ENCODE assay signal across 20 mouse cellular contexts in genomic region chr7:115864411-115864810, GRCm38 (mm10).
A peak's percentile ranks its signal among the peaks of the same experiment; 100 is the strongest.
DNase-seq lines count a peak whose midpoint lies in the region; ATAC-seq and TF ChIP-seq lines count a peak whose summit lies in the region.
"Had no signal": no experiment of that assay in that cellular context is flagged by ENCODE, and none has a peak within 500 bp of the region (broad histone marks: within the 10 kb centered on the region; RNA-seq: fewer than 3 reads in every experiment).

No protein-coding gene starts in this region.

- DNase-seq in forebrain, embryonic 10.5 days (ENCODE audit: extremely low spot score, low spot score) = no peak
- no peak for DNase-seq in forebrain, postnatal 0 days
- peak; percentile 21 for DNase-seq in liver, adult 2 months (ENCODE audit: extremely low read depth, low read depth, low spot score)
- DNase-seq in liver, postnatal 0 days = no peak
- DNase-seq in ES-E14 (ENCODE audit: low read depth, low spot score) = no peak
- peak; percentile 57 for DNase-seq in large intestine, adult 2 months (ENCODE audit: low read depth, low spot score)
- no peak for DNase-seq in spleen, postnatal 10 days (ENCODE audit: low spot score in 2 of 2)
- DNase-seq in layer of hippocampus, adult 2 months (ENCODE audit: low spot score in 2 of 2) = no peak
- DNase-seq: adrenal gland, postnatal 36 days; cerebellum, adult 18-20 months; cerebellum, postnatal 36 days; heart, postnatal 14 days; kidney, adult 11 months; kidney, postnatal 25 days; lung, postnatal 10 days; thymus, postnatal 14 days had no signal

- no peaks in the 10 kb centered on the region for H3K27me3 ChIP-seq in forebrain, embryonic 10.5 days (ENCODE audit: poor library complexity, severe bottlenecking)
- no peaks in the 10 kb centered on the region for H3K27me3 ChIP-seq in forebrain, postnatal 0 days (ENCODE audit: insufficient read depth, low read length)
- H3K27me3 ChIP-seq in liver, adult 2 months (ENCODE audit: control insufficient read depth, insufficient read depth, low read length) = no peaks in the 10 kb centered on the region
- no peaks in the 10 kb centered on the region for H3K27me3 ChIP-seq in liver, postnatal 0 days (ENCODE audit: insufficient read depth, low read length)
- H3K27me3 ChIP-seq: heart, embryonic 12.5 days; liver, embryonic 12.5 days had no signal

- peak overlapping the region; percentile 87 for H3K27ac ChIP-seq in forebrain, embryonic 10.5 days
- H3K27ac ChIP-seq in forebrain, postnatal 0 days (ENCODE audit: low read depth, low read length) = no peak overlapping the region
- H3K27ac ChIP-seq in liver, adult 2 months (replicated peaks; ENCODE audit: insufficient read depth, low read depth, low read length) = no peak overlapping the region
- H3K27ac ChIP-seq in liver, postnatal 0 days (ENCODE audit: low read depth) = no peak overlapping the region
- no peak overlapping the region for H3K27ac ChIP-seq in ES-E14 (ENCODE audit: insufficient read depth, low read depth, low read length, poor library complexity, severe bottlenecking)
- H3K27ac ChIP-seq in layer of hippocampus, adult 2 months = no peak overlapping the region
- H3K27ac ChIP-seq: hindbrain, embryonic 14.5 days; liver, embryonic 12.5 days had no signal

- 23% methylated on average over 2 of the region's 2 CpGs for WGBS in forebrain, embryonic 10.5 days
- WGBS in forebrain, postnatal 0 days = 21% methylated on average over 2 of the region's 2 CpGs
- WGBS in liver, adult 2 months = 36% methylated on average over 2 of the region's 2 CpGs
- WGBS in liver, postnatal 0 days (ENCODE audit: insufficient replicate concordance) = 43% methylated on average over 2 of the region's 2 CpGs
- 16% methylated on average over 2 of the region's 2 CpGs for WGBS in large intestine, adult 2 months

- no peak for TF ChIP-seq CTCF in forebrain, postnatal 0 days (IDR thresholded peaks at IDR 0.05; ENCODE audit: low read depth)
- no peak for TF ChIP-seq CTCF in liver, adult 2 months (IDR thresholded peaks at IDR 0.05; ENCODE audit: low read depth, low read length)
- no peak for TF ChIP-seq CTCF in liver, postnatal 0 days (IDR thresholded peaks at IDR 0.05; ENCODE audit: low read depth)
- no peak for TF ChIP-seq CTCF in layer of hippocampus, adult 2 months (conservative IDR thresholded peaks at IDR 0.05)

- H3K4me2 ChIP-seq in forebrain, postnatal 0 days (ENCODE audit: low read depth) = no peak overlapping the region
- H3K4me2 ChIP-seq in liver, postnatal 0 days (ENCODE audit: low read depth, low read length) = no peak overlapping the region
- H3K4me2 ChIP-seq: heart, embryonic 12.5 days; hindbrain, embryonic 14.5 days; liver, embryonic 12.5 days had no signal

- no peak for TF ChIP-seq POLR2A in liver, adult 2 months (IDR thresholded peaks at IDR 0.05; ENCODE audit: extremely low read depth, insufficient read depth, low read length)

- H3K36me3 ChIP-seq in forebrain, embryonic 10.5 days (replicated peaks) = no peaks in the 10 kb centered on the region
- H3K36me3 ChIP-seq in forebrain, postnatal 0 days (ENCODE audit: insufficient read depth) = no peaks in the 10 kb centered on the region
- no peaks in the 10 kb centered on the region for H3K36me3 ChIP-seq in liver, adult 2 months (ENCODE audit: control insufficient read depth, insufficient read depth, low read length)
- no peaks in the 10 kb centered on the region for H3K36me3 ChIP-seq in liver, postnatal 0 days (replicated peaks; ENCODE audit: insufficient read depth, low read length)
- no peaks in the 10 kb centered on the region for H3K36me3 ChIP-seq in ES-E14 (ENCODE audit: control insufficient read depth, insufficient read depth, low read length, poor library complexity, severe bottlenecking)
- H3K36me3 ChIP-seq: heart, embryonic 12.5 days; liver, embryonic 12.5 days had no signal

- peaks cover 56% of the 10 kb centered on the region for H3K4me1 ChIP-seq in forebrain, embryonic 10.5 days
- H3K4me1 ChIP-seq in forebrain, postnatal 0 days (ENCODE audit: insufficient read depth) = peaks cover 9% of the 10 kb centered on the region; the same call in 1 of the 2 replicates
- peaks cover 4% of the 10 kb centered on the region; the same call in 1 of the 2 replicates for H3K4me1 ChIP-seq in liver, adult 2 months (ENCODE audit: control insufficient read depth, insufficient read depth, low read length)
- peaks cover 22% of the 10 kb centered on the region for H3K4me1 ChIP-seq in liver, postnatal 0 days (ENCODE audit: insufficient read depth)
- peaks cover 9 to 11% of the 10 kb centered on the region in 2 experiments for H3K4me1 ChIP-seq in ES-E14 (ENCODE audit: control insufficient read depth in 2 of 2, insufficient read depth in 2 of 2, low read length in 2 of 2, poor library complexity in 1 of 2)

- ATAC-seq in forebrain, postnatal 0 days = no peak
- ATAC-seq in liver, postnatal 0 days = no peak
- ATAC-seq: CD4-positive, CD25-positive, alpha-beta regulatory T cell, adult 4 months; liver, embryonic 12.5 days had no signal

- no peaks in the 10 kb centered on the region for H3K9me3 ChIP-seq in forebrain, embryonic 10.5 days
- H3K9me3 ChIP-seq in forebrain, postnatal 0 days (ENCODE audit: low read length) = no peaks in the 10 kb centered on the region
- no peaks in the 10 kb centered on the region for H3K9me3 ChIP-seq in liver, postnatal 0 days (ENCODE audit: low read length)
- no peaks in the 10 kb centered on the region for H3K9me3 ChIP-seq in ES-E14 (ENCODE audit: control insufficient read depth, insufficient read depth, low read depth, low read length)
- H3K9me3 ChIP-seq: heart, embryonic 12.5 days; liver, embryonic 12.5 days had no signal

- no peaks in the 10 kb centered on the region; the same call in 1 of the 2 replicates for H3K79me2 ChIP-seq in liver, adult 2 months (ENCODE audit: control insufficient read depth, insufficient read depth, low read length)

- in situ Hi-C loops in ES-E14 (cut with MboI; ENCODE audit: low sequenced_read_pairs in 2 of 2, unreplicated experiment in 2 of 2) = no loop called here

- H3K9ac ChIP-seq in forebrain, postnatal 0 days = no peak overlapping the region
- no peak overlapping the region for H3K9ac ChIP-seq in liver, adult 2 months (ENCODE audit: low read depth, low read length)
- no peak overlapping the region for H3K9ac ChIP-seq in liver, postnatal 0 days (replicated peaks)
- H3K9ac ChIP-seq in ES-E14 (ENCODE audit: insufficient read depth, low read depth, low read length, poor library complexity, severe bottlenecking) = no peak overlapping the region
- H3K9ac ChIP-seq: heart, embryonic 12.5 days; hindbrain, embryonic 14.5 days; liver, embryonic 12.5 days had no signal

- no peak overlapping the region for H3K4me3 ChIP-seq in forebrain, embryonic 10.5 days
- H3K4me3 ChIP-seq in forebrain, postnatal 0 days (ENCODE audit: low read depth, low read length) = no peak overlapping the region
- H3K4me3 ChIP-seq in liver, adult 2 months (ENCODE audit: insufficient read depth, low read depth, low read length) = no peak overlapping the region
- H3K4me3 ChIP-seq in liver, postnatal 0 days (ENCODE audit: low read depth, low read length) = no peak overlapping the region
- no peak overlapping the region for H3K4me3 ChIP-seq in ES-E14 (ENCODE audit: insufficient read depth in 1 of 2, low read depth in 1 of 2, low read length in 2 of 2, poor library complexity in 1 of 2, severe bottlenecking in 1 of 2)
- H3K4me3 ChIP-seq in layer of hippocampus, adult 2 months = no peak overlapping the region
- H3K4me3 ChIP-seq: heart, embryonic 12.5 days; liver, embryonic 12.5 days had no signal

- TF ChIP-seq EP300 in liver, postnatal 0 days (IDR thresholded peaks at IDR 0.05; ENCODE audit: low read depth) = no peak

TF ChIP-seq in ES-E14, 5 proteins besides CTCF, POLR2A, EP300 and RAD21:
- TF ChIP-seq MAFK (IDR thresholded peaks at IDR 0.05; ENCODE audit: insufficient read depth, low read depth, low read length) (peak; percentile 65), HCFC1 (IDR thresholded peaks at IDR 0.05; ENCODE audit: borderline replicate concordance, insufficient read depth, low read length) (no peak)

Comparison
In these comparisons a context has a peak if more than half of its experiments do, and no peak if none do; other contexts are left out.
1. DNase-seq: peak in liver, adult 2 months (single experiment) and large intestine, adult 2 months (single experiment); none in forebrain, embryonic 10.5 days (single experiment), forebrain, postnatal 0 days (single experiment), liver, postnatal 0 days (single experiment), ES-E14 (single experiment), spleen, postnatal 10 days (0 of 2) and layer of hippocampus, adult 2 months (0 of 2).